Mouse (Mus musculus) heart, postnatal 36 days (tissue): Measurements from ENCODE around the gene Tank. TPM values are rescaled to one million over a fixed set of nuclear protein-coding genes. Genes with fewer than 3 reads are reported as not detected.

Source experiments
- DNase-seq, 2 experiments: peaks; one replicate each; pipeline ENCODE4 v3.0.0; 2021 to 2022
- intact Hi-C: fragments of 180-260 bp; cut with DNase I; formaldehyde crosslinking; loops from one replicate; pipeline ENCODE4 v1.15.1; 2025
- total RNA-seq, 2 experiments: library from RNA; stranded (reverse); gene quantifications; 2 replicates each; pipeline ENCODE4 v1.2.3; 2021

Tank gene
- total RNA-seq, 2 experiments from 2014 or later: 16.8 to 22.2 TPM

- intact Hi-C loops: no loop called here
- no peak for DNase-seq
Observed at GRCm38 (mm10) chr2:61651640-61652039, 73.3 kb downstream of the Tank start.

- DNase-seq: no peak
- intact Hi-C loops: loop anchor here (5.0 kb wide), 1 partner anchor 157 kb away; no protein-coding TSS in a partner anchor
Observed at GRCm38 (mm10) chr2:61655046-61655381, 76.6 kb downstream of the Tank start.

GRCm38 (mm10) chr2:61655382-61656281 is 77.2 kb downstream of the Tank start:
- intact Hi-C loops: loop anchor here (5.0 kb wide), 1 partner anchor 157 kb away; no protein-coding TSS in a partner anchor
- DNase-seq: peak; percentile 9 to 12

- intact Hi-C loops: loop anchor here (5.0 kb wide), 1 partner anchor 156 kb away; no protein-coding TSS in a partner anchor
Observed at GRCm38 (mm10) chr2:61656421-61657411, 78.3 kb downstream of the Tank start.

GRCm38 (mm10) chr2:61659254-61659653 is 80.9 kb downstream of the Tank start:
- intact Hi-C loops: loop anchor here (5.0 kb wide), 1 partner anchor 153 kb away; no protein-coding TSS in a partner anchor
- DNase-seq: no peak

More at GRCm38 (mm10) chr2:61656421-61657411, 78.3 kb downstream of the Tank start:
- DNase-seq: peak; percentile 32 to 49

- intact Hi-C loops: no loop called here
- DNase-seq: no peak
Observed at GRCm38 (mm10) chr2:61662833-61663232, 84.4 kb downstream of the Tank start.

- intact Hi-C loops: no loop called here
- no peak for DNase-seq
Observed at GRCm38 (mm10) chr2:61663573-61664241, 85.3 kb downstream of the Tank start.

- intact Hi-C loops: no loop called here
- DNase-seq: no peak
Observed at GRCm38 (mm10) chr2:61667420-61667819, 89.0 kb downstream of the Tank start.

- intact Hi-C loops: loop anchor here (2.0 kb wide), 1 partner anchor 299 kb away; no protein-coding TSS in a partner anchor
- peak; percentile 30 to 50 for DNase-seq
Observed at GRCm38 (mm10) chr2:61668260-61668659, 89.9 kb downstream of the Tank start.

- intact Hi-C loops: no loop called here
- DNase-seq: no peak
Observed at GRCm38 (mm10) chr2:61674555-61674954, 96.2 kb downstream of the Tank start.

GRCm38 (mm10) chr2:61681572-61681971 is 103.2 kb downstream of the Tank start:
- intact Hi-C loops: no loop called here
- no peak for DNase-seq

- intact Hi-C loops: no loop called here
- DNase-seq: no peak
Observed at GRCm38 (mm10) chr2:61686533-61686932, 108.1 kb downstream of the Tank start.

GRCm38 (mm10) chr2:61689086-61689485 is 110.7 kb downstream of the Tank start:
- no peak for DNase-seq
- intact Hi-C loops: no loop called here

Other genes with a start within 250 kb of the Tank start
- 10 to 100 TPM; 55.6 to 55.9 TPM for gene Psmd14, start 133.1 kb downstream of the Tank start, total RNA-seq
- gene Tbr1, start 224.3 kb downstream of the Tank start, total RNA-seq: under 1 TPM in 1 of 2 experiments, not detected in 1; 0.11 TPM